Mouse (Mus musculus): ENCODE measurements around the gene Atf7ip. TPM values are rescaled to one million over a fixed set of nuclear protein-coding genes. Genes with fewer than 3 reads are reported as not detected.

Gene Atf7ip
- polyA plus RNA-seq, 1 experiment from 2014 or later: 21.0 TPM

DNA sequence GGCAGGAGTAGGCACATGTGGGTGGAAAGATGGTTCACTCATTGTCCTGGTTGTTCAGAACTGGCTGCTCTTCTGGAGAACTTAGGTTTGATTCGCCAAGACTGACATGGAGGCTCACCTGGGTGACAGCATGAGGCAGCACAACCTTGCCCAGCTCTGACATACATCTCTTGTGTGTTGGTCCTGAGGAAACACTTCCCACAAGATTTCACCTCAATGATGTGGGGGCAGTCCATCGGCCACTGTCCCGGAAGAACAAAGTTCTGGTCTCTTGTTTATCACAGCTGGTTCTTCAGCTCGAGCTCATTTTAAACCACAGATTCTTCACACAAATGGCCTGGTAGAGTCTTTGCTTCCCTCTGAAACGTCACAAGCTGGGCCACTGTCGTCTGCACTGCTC is 10.7 kb downstream of the Atf7ip start:
- 92% methylated on average over 6 of the region's 6 CpGs for WGBS
- no peak overlapping the region for H3K4me2 ChIP-seq (ENCODE audit: low read depth, low read length)
- H3K27ac ChIP-seq (ENCODE audit: low read length): no peak overlapping the region
- peaks cover 3% of the 10 kb centered on the region; the same call in 1 of the 2 replicates for H3K9me3 ChIP-seq (ENCODE audit: control insufficient read depth, low read length)
- no peak overlapping the region for H3K9ac ChIP-seq (ENCODE audit: low read depth, low read length)
- no peak overlapping the region for H3K4me3 ChIP-seq (ENCODE audit: low read length)
- no peaks in the 10 kb centered on the region for H3K4me1 ChIP-seq (ENCODE audit: control insufficient read depth, insufficient read depth, low read length)
- H3K27me3 ChIP-seq (replicated peaks; ENCODE audit: control insufficient read depth, insufficient read depth, low read length): no peaks in the 10 kb centered on the region
- ATAC-seq: no peak
- no peaks in the 10 kb centered on the region for H3K36me3 ChIP-seq (ENCODE audit: control insufficient read depth, insufficient read depth, low read length)

DNA sequence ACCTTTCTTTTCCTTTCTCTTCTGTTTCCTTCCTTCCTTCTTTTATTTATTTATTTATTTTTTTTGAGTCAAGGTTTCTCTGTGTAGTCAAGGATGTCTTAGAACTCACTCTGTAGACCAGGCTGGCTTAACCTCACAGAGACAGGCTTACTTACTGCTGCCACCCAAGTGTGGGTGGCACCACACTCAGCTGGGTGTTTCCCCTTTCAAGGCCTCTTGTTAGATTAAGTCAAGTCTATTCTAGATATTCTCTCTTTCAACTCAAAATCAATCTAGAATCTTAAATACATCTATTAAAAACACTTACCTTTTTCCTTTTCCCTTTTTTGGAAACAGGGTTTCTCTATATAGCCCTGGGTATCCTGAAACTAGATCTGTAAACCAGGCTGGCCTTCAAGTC is 11.3 kb downstream of the Atf7ip start:
- H3K4me2 ChIP-seq (ENCODE audit: low read depth, low read length): no peak overlapping the region
- H3K27me3 ChIP-seq (replicated peaks; ENCODE audit: control insufficient read depth, insufficient read depth, low read length): no peaks in the 10 kb centered on the region
- H3K36me3 ChIP-seq (ENCODE audit: control insufficient read depth, insufficient read depth, low read length): no peaks in the 10 kb centered on the region
- H3K4me1 ChIP-seq (ENCODE audit: control insufficient read depth, insufficient read depth, low read length): 0 out of 2 replicates have a peak, but pooled peaks cover under 1% of the 10 kb centered on the region
- peaks cover 3% of the 10 kb centered on the region; the same call in 1 of the 2 replicates for H3K9me3 ChIP-seq (ENCODE audit: control insufficient read depth, low read length)
- no peak overlapping the region for H3K27ac ChIP-seq (ENCODE audit: low read length)
- H3K4me3 ChIP-seq (ENCODE audit: low read length): no peak overlapping the region
- no peak overlapping the region for H3K9ac ChIP-seq (ENCODE audit: low read depth, low read length)
- no peak for ATAC-seq

DNA sequence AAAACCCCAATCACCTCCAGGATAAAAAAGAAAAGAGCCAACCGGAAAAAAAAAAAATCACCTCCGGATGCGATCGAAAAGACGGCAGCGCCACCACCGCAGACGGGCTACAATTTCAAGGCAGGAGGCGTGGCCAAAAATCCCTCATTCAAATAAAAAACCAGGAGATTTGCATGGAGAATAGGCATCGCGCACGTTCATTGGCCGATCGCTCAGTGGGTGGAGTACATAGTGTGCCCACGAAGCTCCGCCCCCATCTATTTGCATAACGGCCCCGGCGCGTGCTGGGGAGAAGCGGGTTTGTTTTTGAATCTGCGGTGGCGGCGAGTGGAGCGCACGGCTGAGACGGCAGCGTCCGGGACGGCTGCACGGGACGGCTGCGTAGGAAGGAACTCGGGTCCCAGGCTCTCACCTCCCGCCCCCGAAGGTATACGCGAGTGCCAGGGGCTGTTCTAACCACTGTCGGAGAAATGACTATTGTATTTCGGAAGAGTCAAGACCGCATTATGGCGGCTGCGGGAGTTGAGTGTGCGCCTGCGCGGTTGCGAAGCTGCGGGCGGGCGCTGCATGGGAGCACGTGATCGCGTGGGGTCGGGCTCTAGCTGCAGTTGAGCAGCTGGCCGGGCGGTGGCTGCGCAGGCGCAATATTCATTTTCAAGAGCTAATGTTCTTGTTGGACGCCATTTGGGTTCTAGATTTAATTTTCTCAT is 12.7 kb downstream of the Atf7ip start:
- Histone ChIP-seq H3K9ac (ENCODE audit: low read depth, low read length) (peak overlapping the region; percentile 79), H3K27me3 (replicated peaks; ENCODE audit: control insufficient read depth, insufficient read depth, low read length) (no peaks in the 10 kb centered on the region), H3K27ac (ENCODE audit: low read length) (peak overlapping the region; percentile 98), H3K4me3 (ENCODE audit: low read length) (peak overlapping the region; percentile 75), H3K36me3 (ENCODE audit: control insufficient read depth, insufficient read depth, low read length) (peaks cover 2% of the 10 kb centered on the region; the same call in 1 of the 2 replicates), H3K4me2 (ENCODE audit: low read depth, low read length) (peak overlapping the region; percentile 43), H3K9me3 (ENCODE audit: control insufficient read depth, low read length) (peaks cover 3% of the 10 kb centered on the region; the same call in 1 of the 2 replicates), H3K4me1 (ENCODE audit: control insufficient read depth, insufficient read depth, low read length) (0 out of 2 replicates have a peak, but pooled peaks cover 2% of the 10 kb centered on the region)
- under 1% methylated on average over 59 of the region's 59 CpGs for WGBS
- ATAC-seq: peak; percentile 99

DNA sequence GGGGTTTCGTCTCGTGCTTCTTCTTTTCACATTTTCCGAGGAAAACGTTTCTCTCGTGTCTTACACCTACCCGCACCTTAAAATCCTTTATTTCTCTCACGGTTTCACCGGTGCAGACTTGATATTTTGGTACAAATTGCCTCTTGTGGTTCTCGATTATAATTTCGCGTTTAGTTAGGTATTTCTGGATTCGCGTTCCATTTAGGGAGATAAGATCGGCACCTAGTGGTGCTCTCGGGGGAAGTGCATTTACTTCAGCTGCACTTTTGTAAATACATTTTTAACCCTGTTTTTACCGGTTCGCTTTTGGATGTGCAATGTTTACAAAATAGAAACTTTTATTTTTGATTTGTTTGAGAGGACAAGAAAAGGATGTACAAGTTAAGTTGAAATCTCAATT is 13.3 kb downstream of the Atf7ip start:
- ATAC-seq: no peak
- H3K9ac ChIP-seq (ENCODE audit: low read depth, low read length): peak overlapping the region; percentile 79
- H3K27ac ChIP-seq (ENCODE audit: low read length): peak overlapping the region; percentile 98
- H3K36me3 ChIP-seq (ENCODE audit: control insufficient read depth, insufficient read depth, low read length): peaks cover 2% of the 10 kb centered on the region; the same call in 1 of the 2 replicates
- 2% methylated on average over 17 of the region's 17 CpGs for WGBS
- H3K4me3 ChIP-seq (ENCODE audit: low read length): peak overlapping the region; percentile 75
- H3K9me3 ChIP-seq (ENCODE audit: control insufficient read depth, low read length): peaks cover 2% of the 10 kb centered on the region; the same call in 1 of the 2 replicates
- no peaks in the 10 kb centered on the region for H3K27me3 ChIP-seq (replicated peaks; ENCODE audit: control insufficient read depth, insufficient read depth, low read length)
- H3K4me2 ChIP-seq (ENCODE audit: low read depth, low read length): peak overlapping the region; percentile 43
- H3K4me1 ChIP-seq (ENCODE audit: control insufficient read depth, insufficient read depth, low read length): 0 out of 2 replicates have a peak, but pooled peaks cover 2% of the 10 kb centered on the region

DNA sequence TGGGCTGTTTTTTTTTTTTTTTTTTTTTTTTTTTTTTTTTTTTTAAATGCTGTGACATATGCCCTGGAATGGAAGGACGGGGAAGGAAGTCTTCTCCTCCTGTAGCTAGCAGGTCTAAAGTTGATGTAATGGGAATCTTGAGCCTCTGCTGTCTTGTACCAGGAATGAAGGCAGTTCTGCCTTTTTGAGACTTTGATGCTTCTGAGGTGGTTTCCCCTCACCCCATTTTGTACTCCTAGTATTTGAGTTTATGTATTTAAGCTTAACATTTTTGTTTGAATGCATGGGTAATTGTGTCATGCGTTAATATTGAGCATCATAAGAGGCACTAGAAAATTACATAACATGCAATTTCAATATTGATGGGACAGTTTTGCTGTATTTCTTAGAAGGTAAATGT is 14.4 kb downstream of the Atf7ip start:
- Histone ChIP-seq H3K9ac (ENCODE audit: low read depth, low read length) (no peak overlapping the region), H3K9me3 (ENCODE audit: control insufficient read depth, low read length) (no peaks in the 10 kb centered on the region), H3K27ac (ENCODE audit: low read length) (no peak overlapping the region), H3K4me3 (ENCODE audit: low read length) (no peak overlapping the region), H3K27me3 (replicated peaks; ENCODE audit: control insufficient read depth, insufficient read depth, low read length) (no peaks in the 10 kb centered on the region), H3K4me2 (ENCODE audit: low read depth, low read length) (no peak overlapping the region), H3K4me1 (ENCODE audit: control insufficient read depth, insufficient read depth, low read length) (peaks cover 7% of the 10 kb centered on the region; the same call in 1 of the 2 replicates), H3K36me3 (ENCODE audit: control insufficient read depth, insufficient read depth, low read length) (peaks cover 2% of the 10 kb centered on the region; the same call in 1 of the 2 replicates)
- no peak for ATAC-seq
- 71% methylated on average over 2 of the region's 2 CpGs for WGBS

DNA sequence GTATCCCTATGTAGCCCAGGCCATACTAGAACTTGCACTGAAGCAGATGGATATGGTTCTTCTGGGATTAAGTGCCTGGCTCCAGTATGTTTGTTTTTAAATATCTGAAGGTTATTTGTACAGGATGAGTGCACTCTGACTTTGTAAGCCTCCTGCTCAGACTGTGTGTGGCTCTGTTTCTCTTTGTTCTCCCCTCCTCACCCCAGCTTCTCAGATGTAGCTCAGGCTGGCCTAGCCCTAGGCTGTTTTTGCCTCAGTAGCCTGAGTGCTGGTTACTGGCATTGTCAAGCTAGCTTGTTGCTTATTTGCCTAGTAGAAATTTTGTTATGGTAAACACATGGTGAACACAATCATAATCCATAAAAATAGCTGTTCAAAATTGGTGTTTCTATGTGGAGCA is 15.7 kb downstream of the Atf7ip start:
- 0 out of 2 replicates have a peak, but pooled peaks cover 2% of the 10 kb centered on the region for H3K9me3 ChIP-seq (ENCODE audit: control insufficient read depth, low read length)
- H3K4me1 ChIP-seq (ENCODE audit: control insufficient read depth, insufficient read depth, low read length): peaks cover 7% of the 10 kb centered on the region; the same call in 1 of the 2 replicates
- H3K27ac ChIP-seq (ENCODE audit: low read length): no peak overlapping the region
- ATAC-seq: no peak
- H3K4me2 ChIP-seq (ENCODE audit: low read depth, low read length): no peak overlapping the region
- no peak overlapping the region for H3K4me3 ChIP-seq (ENCODE audit: low read length)
- no peaks in the 10 kb centered on the region for H3K27me3 ChIP-seq (replicated peaks; ENCODE audit: control insufficient read depth, insufficient read depth, low read length)
- H3K9ac ChIP-seq (ENCODE audit: low read depth, low read length): no peak overlapping the region
- H3K36me3 ChIP-seq (ENCODE audit: control insufficient read depth, insufficient read depth, low read length): peaks cover 2% of the 10 kb centered on the region; the same call in 1 of the 2 replicates

DNA sequence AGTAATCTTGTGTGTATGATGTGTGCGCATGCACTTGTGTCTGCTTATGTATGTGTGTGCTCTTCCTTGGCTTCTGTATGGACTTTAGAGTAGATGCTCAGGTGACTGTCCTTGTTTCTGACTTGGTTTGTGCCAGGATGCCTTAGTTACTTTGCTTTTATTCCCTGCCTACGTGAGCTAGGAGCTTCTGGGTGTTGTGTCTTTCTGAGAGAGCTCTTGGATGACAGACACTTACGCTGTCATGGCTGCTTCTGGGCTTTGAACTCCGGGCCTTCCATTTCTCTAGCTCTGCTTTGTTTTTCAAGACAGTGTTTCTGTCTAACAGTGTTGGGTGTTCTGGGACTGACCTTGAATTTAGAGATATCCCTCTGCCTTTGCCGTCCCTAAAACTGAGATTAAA is 16.7 kb downstream of the Atf7ip start:
- Histone ChIP-seq H3K27ac (ENCODE audit: low read length) (no peak overlapping the region), H3K4me3 (ENCODE audit: low read length) (no peak overlapping the region), H3K9ac (ENCODE audit: low read depth, low read length) (no peak overlapping the region), H3K4me2 (ENCODE audit: low read depth, low read length) (no peak overlapping the region), H3K4me1 (ENCODE audit: control insufficient read depth, insufficient read depth, low read length) (peaks cover 7% of the 10 kb centered on the region; the same call in 1 of the 2 replicates), H3K27me3 (replicated peaks; ENCODE audit: control insufficient read depth, insufficient read depth, low read length) (no peaks in the 10 kb centered on the region), H3K9me3 (ENCODE audit: control insufficient read depth, low read length) (0 out of 2 replicates have a peak, but pooled peaks cover 3% of the 10 kb centered on the region), H3K36me3 (ENCODE audit: control insufficient read depth, insufficient read depth, low read length) (peaks cover 2% of the 10 kb centered on the region; the same call in 1 of the 2 replicates)
- no peak for ATAC-seq
- WGBS: 89% methylated on average over 5 of the region's 5 CpGs

DNA sequence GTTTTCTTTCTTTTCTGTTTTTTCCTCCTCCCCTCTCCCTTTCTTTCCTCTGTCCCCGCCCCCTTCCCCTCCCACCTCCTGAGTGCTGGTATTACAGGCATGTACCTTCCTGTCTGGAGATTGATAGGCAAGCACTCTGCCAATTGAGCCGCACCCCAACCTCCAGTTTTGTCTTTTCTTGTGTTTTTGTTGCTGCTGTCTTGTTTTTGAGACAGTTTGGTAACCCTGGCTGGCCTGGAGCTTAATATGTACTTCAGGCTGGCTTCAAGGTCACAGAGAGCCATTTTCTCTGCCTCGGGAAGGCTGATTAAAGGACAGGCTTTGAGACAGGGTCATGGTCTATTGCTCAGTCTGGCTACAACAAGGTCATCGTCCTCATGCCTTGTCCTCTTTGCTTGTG is 18.8 kb downstream of the Atf7ip start:
- H3K4me1 ChIP-seq (ENCODE audit: control insufficient read depth, insufficient read depth, low read length): peaks cover 9% of the 10 kb centered on the region; the same call in 1 of the 2 replicates
- no peaks in the 10 kb centered on the region for H3K27me3 ChIP-seq (replicated peaks; ENCODE audit: control insufficient read depth, insufficient read depth, low read length)
- peak; percentile 22; the same call in 1 of the 2 replicates for ATAC-seq
- H3K9me3 ChIP-seq (ENCODE audit: control insufficient read depth, low read length): 0 out of 2 replicates have a peak, but pooled peaks cover 3% of the 10 kb centered on the region
- H3K27ac ChIP-seq (ENCODE audit: low read length): peak overlapping the region; percentile 76
- no peak overlapping the region for H3K4me2 ChIP-seq (ENCODE audit: low read depth, low read length)
- H3K4me3 ChIP-seq (ENCODE audit: low read length): no peak overlapping the region
- WGBS: 84% methylated on average over 4 of the region's 4 CpGs
- H3K36me3 ChIP-seq (ENCODE audit: control insufficient read depth, insufficient read depth, low read length): peaks cover 2% of the 10 kb centered on the region; the same call in 1 of the 2 replicates
- no peak overlapping the region for H3K9ac ChIP-seq (ENCODE audit: low read depth, low read length)

DNA sequence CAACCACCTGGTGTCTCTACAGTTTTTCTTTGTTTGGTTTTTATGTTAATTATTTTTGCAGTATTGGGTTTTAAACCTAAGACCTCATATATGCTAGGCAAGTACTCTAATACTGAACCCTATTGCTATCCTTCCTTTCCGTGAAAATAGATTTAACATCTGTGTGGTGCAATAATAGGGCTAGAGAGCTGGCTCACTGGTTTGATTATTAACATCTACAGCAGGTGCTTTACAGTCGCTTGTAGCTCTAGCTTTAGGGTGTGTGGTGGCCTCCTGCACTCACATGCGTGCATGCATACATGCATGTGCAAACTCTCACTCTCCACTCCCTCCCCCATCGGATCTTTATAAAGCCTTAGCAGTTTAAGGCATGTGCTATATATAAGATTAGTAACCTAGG is 19.6 kb downstream of the Atf7ip start:
- WGBS: 73% methylated on average over 4 of the region's 4 CpGs
- 0 out of 2 replicates have a peak, but pooled peaks cover 3% of the 10 kb centered on the region for H3K9me3 ChIP-seq (ENCODE audit: control insufficient read depth, low read length)
- H3K4me2 ChIP-seq (ENCODE audit: low read depth, low read length): no peak overlapping the region
- H3K4me1 ChIP-seq (ENCODE audit: control insufficient read depth, insufficient read depth, low read length): peaks cover 9% of the 10 kb centered on the region; the same call in 1 of the 2 replicates
- H3K9ac ChIP-seq (ENCODE audit: low read depth, low read length): no peak overlapping the region
- H3K27me3 ChIP-seq (replicated peaks; ENCODE audit: control insufficient read depth, insufficient read depth, low read length): no peaks in the 10 kb centered on the region
- no peak overlapping the region for H3K4me3 ChIP-seq (ENCODE audit: low read length)
- peak; percentile 96 for ATAC-seq
- H3K27ac ChIP-seq (ENCODE audit: low read length): 0 out of 2 replicates have a peak overlapping the region, but pooled peaks have one; percentile 8
- H3K36me3 ChIP-seq (ENCODE audit: control insufficient read depth, insufficient read depth, low read length): peaks cover 2% of the 10 kb centered on the region; the same call in 1 of the 2 replicates

Measured in intestine, embryonic 16.5 days (tissue).